Mouse (Mus musculus): Measurements from ENCODE around the gene Frmd4a. TPM values are rescaled to one million over a fixed set of nuclear protein-coding genes. Genes with fewer than 3 reads are reported as not detected.

The Frmd4a gene
- polyA plus RNA-seq, 1 experiment from 2014 or later = 33.0 TPM

DNA sequence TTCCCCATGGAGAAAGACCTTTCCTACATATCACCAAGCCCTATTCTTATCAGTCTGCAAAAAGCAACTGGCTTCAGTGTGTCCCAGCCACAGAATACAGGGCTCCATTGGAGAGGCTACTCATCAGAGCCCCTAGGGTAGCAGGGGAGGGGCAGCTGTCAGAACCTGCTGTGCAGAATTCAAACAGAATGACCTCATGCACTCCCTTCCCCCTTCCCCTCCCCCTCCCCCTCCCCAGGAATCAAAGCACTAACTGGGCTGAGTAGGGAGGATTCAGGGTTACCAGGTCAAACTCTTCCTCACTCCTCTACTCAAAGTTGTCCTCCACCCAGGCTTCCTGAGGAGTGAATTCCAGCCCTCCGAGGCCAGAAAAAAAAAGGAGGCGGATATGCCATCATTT is 444.0 kb downstream of the Frmd4a start:
- H3K4me1 ChIP-seq = peaks cover 56% of the 10 kb centered on the region
- peak; percentile 46 for DNase-seq (ENCODE audit: extremely low spot score, low spot score)
- H3K36me3 ChIP-seq (replicated peaks) = no peaks in the 10 kb centered on the region; the same call in 1 of the 2 replicates
- H3K4me3 ChIP-seq = peak overlapping the region; percentile 18; the same call in 1 of the 2 replicates
- 2% methylated on average over 2 of the region's 2 CpGs for WGBS
- no peaks in the 10 kb centered on the region for H3K9me3 ChIP-seq
- H3K27me3 ChIP-seq (ENCODE audit: poor library complexity, severe bottlenecking) = no peaks in the 10 kb centered on the region
- peak overlapping the region; percentile 80 for H3K27ac ChIP-seq

DNA sequence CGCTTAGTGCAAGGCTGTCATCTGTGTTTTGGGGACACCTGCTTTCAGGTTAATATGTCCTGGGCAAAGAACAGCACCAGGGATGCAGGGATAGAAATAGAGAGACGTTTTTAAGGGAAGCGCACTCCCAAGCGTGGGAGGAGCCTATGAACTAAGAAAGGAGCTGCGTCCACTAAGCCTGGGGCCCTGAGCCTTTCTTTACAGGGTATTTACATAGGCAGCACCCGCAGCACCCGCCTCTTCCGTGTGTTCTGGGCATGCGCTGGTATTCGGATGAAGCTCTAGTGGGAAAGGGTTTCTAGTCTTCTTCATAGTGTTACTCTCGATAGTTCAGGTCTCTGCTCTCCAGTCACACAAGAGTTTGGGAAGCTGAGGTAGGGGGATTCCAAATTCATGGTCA is 445.0 kb downstream of the Frmd4a start:
- peaks cover 7% of the 10 kb centered on the region for H3K36me3 ChIP-seq (replicated peaks)
- H3K27me3 ChIP-seq (ENCODE audit: poor library complexity, severe bottlenecking) = no peaks in the 10 kb centered on the region
- 18% methylated on average over 11 of the region's 11 CpGs for WGBS
- DNase-seq (ENCODE audit: extremely low spot score, low spot score) = peak; percentile 52
- H3K27ac ChIP-seq = peak overlapping the region; percentile 80
- no peaks in the 10 kb centered on the region for H3K9me3 ChIP-seq
- H3K4me1 ChIP-seq = peaks cover 53% of the 10 kb centered on the region
- peak overlapping the region; percentile 20; the same call in 1 of the 2 replicates for H3K4me3 ChIP-seq

DNA sequence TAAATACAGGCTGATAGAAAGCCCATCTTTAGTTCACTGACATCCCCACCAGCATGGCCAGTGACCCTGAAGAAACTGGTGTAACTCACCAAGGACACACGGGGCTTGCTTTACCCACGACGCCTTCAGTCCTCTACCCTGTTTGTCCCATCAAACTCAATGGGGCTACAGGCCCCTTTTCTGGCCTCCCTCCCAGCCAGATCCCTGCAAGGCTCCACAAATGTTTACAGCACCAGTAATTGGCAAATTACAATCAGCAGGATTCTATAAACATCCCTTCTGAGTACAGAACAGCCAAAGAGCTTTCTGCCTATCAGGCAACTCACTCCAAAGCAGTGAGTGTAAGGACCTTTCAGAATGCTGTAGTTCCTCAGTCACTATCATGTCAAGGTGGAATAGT is 448.6 kb downstream of the Frmd4a start:
- H3K4me1 ChIP-seq = peaks cover 17% of the 10 kb centered on the region
- no peak overlapping the region for H3K27ac ChIP-seq
- DNase-seq (ENCODE audit: extremely low spot score, low spot score) = no peak
- H3K9me3 ChIP-seq = peaks cover 9% of the 10 kb centered on the region; the same call in 1 of the 2 replicates
- H3K4me3 ChIP-seq = no peak overlapping the region
- peaks cover 34% of the 10 kb centered on the region for H3K36me3 ChIP-seq (replicated peaks)
- H3K27me3 ChIP-seq (ENCODE audit: poor library complexity, severe bottlenecking) = no peaks in the 10 kb centered on the region
- 72% methylated on average over 3 of the region's 3 CpGs for WGBS

DNA sequence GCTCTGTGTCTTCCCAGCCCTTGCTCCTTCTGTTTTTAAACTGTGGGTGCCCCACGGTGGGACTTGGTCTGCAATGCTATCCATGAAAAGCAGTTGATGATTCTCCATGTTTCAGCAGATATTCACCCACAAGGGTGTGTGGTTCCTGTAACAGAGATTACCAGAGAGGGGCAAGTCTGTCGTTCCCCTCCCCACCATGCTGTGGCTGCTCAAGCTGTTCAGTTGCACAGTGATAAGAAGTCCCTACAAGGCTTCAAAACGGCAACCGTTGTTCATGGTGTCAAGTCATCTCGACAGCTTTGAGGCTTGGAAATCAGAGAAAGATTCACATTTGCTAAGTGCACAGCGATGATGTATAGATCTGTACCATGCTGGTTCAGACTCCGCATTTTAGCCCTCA is 449.8 kb downstream of the Frmd4a start:
- Histone ChIP-seq H3K27ac (no peak overlapping the region), H3K36me3 (replicated peaks) (peaks cover 34% of the 10 kb centered on the region), H3K27me3 (ENCODE audit: poor library complexity, severe bottlenecking) (no peaks in the 10 kb centered on the region), H3K4me1 (peaks cover 6% of the 10 kb centered on the region), H3K4me3 (no peak overlapping the region), H3K9me3 (peaks cover 9% of the 10 kb centered on the region; the same call in 1 of the 2 replicates)
- DNase-seq (ENCODE audit: extremely low spot score, low spot score) = no peak
- 96% methylated on average over 7 of the region's 7 CpGs for WGBS

DNA sequence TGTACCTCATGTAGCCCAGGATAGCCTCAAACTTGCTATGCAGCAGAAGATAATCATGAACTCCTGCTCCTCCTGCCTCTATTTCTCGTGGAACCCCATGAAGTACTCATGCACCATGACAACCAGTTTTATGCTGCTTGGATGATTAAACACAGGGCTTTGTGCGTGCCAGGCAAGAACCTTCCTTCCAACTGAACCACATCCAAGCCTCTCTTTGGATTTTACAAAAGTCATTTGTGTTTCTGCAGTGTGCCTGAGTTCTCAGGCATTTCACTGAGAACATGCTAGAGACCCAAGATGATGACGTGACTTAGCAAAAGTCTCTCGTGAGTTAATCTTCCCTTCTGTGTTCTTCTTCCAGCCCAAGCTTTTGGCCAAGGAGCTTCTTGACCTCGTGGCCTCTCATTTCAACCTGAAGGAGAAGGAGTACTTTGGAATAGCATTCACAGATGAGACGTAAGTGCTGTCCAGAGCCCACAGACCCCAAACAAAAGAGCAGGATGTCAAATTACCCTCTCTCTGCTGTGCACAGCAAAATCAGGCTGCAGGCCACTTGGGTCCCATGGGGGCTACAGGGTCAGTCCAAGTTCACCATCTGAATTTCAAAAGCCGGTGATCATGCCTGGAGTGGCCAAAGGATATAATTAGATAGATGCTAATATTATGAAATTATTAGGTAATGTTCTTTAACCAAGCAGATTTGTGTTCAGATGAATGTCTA is 455.4 kb downstream of the Frmd4a start:
- 83% methylated on average over 7 of the region's 7 CpGs for WGBS
- Histone ChIP-seq H3K27ac (0 out of 2 replicates have a peak overlapping the region, but pooled peaks have one; percentile 6), H3K4me3 (no peak overlapping the region), H3K9me3 (peaks cover 9% of the 10 kb centered on the region; the same call in 1 of the 2 replicates), H3K36me3 (replicated peaks) (peaks cover 61% of the 10 kb centered on the region), H3K4me1 (peaks cover 14% of the 10 kb centered on the region), H3K27me3 (ENCODE audit: poor library complexity, severe bottlenecking) (no peaks in the 10 kb centered on the region)
- DNase-seq (ENCODE audit: extremely low spot score, low spot score) = no peak

DNA sequence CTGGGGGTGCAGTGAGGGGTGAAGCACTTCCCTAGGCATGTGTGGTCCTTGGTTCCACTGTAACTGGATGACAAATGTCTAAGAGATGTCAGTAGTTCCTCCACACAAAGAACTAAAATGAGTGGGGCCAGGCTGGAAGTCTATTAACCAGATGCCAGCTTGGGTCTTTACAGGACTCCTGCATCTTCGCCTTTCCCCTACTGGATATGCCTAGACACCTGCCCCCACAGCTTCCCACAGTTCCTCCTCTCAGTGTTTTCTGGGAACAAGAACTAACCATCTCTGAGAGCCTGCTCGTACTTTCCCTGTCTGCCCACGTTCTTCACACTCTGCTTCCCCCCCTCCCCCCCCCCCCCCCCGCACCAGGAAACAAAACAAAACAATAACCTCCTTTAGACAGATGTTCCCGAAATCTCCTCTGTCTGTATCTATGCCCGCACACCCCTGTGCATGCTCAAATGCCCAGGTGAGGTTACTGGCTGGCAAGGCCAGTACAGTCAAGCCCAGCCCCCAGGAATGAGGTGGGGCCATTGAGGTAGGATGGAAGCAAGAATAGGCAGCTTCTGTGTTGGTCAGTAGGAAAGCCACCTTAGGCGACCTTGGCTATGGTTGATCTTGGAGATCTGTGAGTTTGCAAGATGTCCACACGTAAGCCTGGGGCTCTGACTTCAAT is 456.5 kb downstream of the Frmd4a start:
- WGBS = 75% methylated on average over 8 of the region's 8 CpGs
- Histone ChIP-seq H3K9me3 (no peaks in the 10 kb centered on the region; the same call in 1 of the 2 replicates), H3K4me1 (peaks cover 14% of the 10 kb centered on the region), H3K27me3 (ENCODE audit: poor library complexity, severe bottlenecking) (no peaks in the 10 kb centered on the region), H3K4me3 (no peak overlapping the region), H3K27ac (no peak overlapping the region), H3K36me3 (replicated peaks) (peaks cover 53% of the 10 kb centered on the region)
- DNase-seq (ENCODE audit: extremely low spot score, low spot score) = no peak

DNA sequence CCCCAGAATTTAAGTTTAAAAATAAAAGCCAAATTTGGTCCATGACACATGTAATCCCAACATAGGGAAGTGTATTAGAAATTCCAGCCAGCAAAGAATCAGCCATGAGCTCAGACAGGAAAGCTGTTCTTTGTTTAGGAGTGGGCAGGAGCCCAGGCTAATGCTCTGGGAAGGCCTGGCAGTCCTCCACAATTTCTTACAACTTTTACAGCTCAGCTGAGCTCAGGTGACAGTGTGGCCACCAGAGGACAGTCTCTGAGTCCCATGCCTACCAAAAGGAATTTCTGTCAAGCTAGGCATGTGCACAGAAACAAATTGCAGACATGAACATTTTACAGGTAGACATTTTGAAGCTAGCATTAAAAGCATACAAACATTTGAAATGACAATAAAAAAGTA is 457.0 kb downstream of the Frmd4a start:
- no peak overlapping the region for H3K27ac ChIP-seq
- peaks cover 14% of the 10 kb centered on the region for H3K4me1 ChIP-seq
- H3K9me3 ChIP-seq = no peaks in the 10 kb centered on the region; the same call in 1 of the 2 replicates
- no peak for DNase-seq (ENCODE audit: extremely low spot score, low spot score)
- no peak overlapping the region for H3K4me3 ChIP-seq
- H3K27me3 ChIP-seq (ENCODE audit: poor library complexity, severe bottlenecking) = no peaks in the 10 kb centered on the region
- peaks cover 47% of the 10 kb centered on the region for H3K36me3 ChIP-seq (replicated peaks)

DNA sequence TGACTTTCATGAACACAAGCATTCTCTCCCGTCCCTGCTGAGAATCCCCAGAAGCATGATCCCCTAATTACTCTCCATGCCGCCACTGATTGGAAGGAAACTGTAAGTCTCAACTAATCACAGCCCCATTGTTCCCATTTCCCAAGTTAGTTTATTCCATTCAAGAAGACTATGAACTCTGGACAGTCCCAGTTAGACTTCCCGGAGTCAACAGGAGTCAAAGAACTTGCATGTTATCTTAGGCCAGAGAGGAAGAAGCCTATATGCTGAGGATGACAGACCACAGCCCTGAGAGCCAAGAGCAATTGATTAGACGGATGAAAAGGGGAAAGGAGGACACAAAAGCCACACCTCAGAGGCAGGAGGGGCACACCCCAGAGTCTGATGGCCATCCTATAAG is 458.5 kb downstream of the Frmd4a start:
- H3K9me3 ChIP-seq = no peaks in the 10 kb centered on the region
- peaks cover 14% of the 10 kb centered on the region for H3K4me1 ChIP-seq
- no peak overlapping the region for H3K4me3 ChIP-seq
- no peak for DNase-seq (ENCODE audit: extremely low spot score, low spot score)
- peaks cover 44% of the 10 kb centered on the region for H3K36me3 ChIP-seq (replicated peaks)
- H3K27ac ChIP-seq = no peak overlapping the region
- H3K27me3 ChIP-seq (ENCODE audit: poor library complexity, severe bottlenecking) = no peaks in the 10 kb centered on the region
- WGBS = 67% methylated on average over 4 of the region's 4 CpGs

DNA sequence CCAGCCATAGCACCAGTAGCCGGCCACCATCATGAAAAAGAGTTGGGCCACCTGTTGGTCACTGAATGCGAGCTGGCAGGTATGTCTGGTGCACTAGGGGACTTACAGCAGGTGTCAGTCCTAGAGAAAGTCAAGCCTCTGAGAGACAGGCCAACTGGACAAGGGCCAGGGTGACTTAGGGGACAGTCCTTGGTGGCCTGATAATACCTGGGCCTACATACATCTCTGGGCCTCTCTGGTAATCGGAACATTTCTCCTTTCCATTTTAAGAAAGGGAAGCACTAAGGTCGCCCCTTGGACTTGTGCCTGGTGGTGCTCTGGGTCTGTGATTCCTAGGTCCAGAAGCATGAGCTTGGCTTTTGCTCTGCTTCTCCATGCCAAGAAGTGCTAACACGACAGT is 459.1 kb downstream of the Frmd4a start:
- Histone ChIP-seq H3K27ac (no peak overlapping the region), H3K36me3 (replicated peaks) (peaks cover 44% of the 10 kb centered on the region), H3K27me3 (ENCODE audit: poor library complexity, severe bottlenecking) (no peaks in the 10 kb centered on the region), H3K4me1 (peaks cover 14% of the 10 kb centered on the region), H3K9me3 (no peaks in the 10 kb centered on the region), H3K4me3 (no peak overlapping the region)
- DNase-seq (ENCODE audit: extremely low spot score, low spot score) = no peak
- WGBS = 93% methylated on average over 5 of the region's 5 CpGs

DNA sequence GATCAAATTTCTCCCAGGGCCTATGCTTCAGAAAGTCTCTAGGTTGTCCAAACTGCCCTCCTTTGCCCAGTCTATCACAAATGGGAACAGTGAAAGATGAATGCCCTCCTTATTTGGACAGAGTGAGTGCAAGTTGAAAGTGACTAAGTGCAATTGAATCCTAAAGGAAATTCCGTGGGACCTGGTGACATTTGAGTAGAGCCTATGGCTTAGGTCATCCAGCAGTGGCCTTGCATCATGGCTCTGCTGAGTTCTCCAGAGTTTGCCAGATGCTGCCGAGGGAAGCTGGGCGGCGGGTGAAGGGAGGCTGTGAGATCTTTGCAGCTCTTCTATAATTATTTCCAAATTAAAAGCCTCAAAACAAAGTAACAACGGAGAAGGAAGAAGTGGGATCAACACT is 459.8 kb downstream of the Frmd4a start:
- Histone ChIP-seq H3K4me1 (peaks cover 14% of the 10 kb centered on the region), H3K9me3 (no peaks in the 10 kb centered on the region), H3K27me3 (ENCODE audit: poor library complexity, severe bottlenecking) (no peaks in the 10 kb centered on the region), H3K4me3 (no peak overlapping the region), H3K27ac (no peak overlapping the region), H3K36me3 (replicated peaks) (peaks cover 44% of the 10 kb centered on the region)
- 88% methylated on average over 5 of the region's 5 CpGs for WGBS
- DNase-seq (ENCODE audit: extremely low spot score, low spot score) = no peak

DNA sequence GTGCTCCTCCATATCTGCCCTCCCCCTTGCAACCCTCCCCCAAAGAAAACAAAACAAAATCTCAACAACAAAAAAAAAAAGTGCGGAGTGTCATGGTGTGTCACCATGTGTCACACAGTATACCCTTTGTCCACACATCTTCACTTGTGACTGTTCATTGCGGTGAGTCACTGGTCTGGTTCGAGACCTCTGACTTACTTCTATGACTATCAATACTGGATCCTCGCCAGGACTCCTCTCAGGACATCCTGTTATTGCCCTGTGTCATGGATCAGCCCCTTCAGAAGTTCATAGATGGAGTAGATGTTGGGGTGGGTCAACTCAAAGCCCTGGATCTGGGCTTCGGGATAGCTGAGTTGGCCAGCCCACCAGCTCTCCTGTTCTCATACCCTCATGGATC is 462.7 kb downstream of the Frmd4a start:
- 93% methylated on average over 5 of the region's 5 CpGs for WGBS

DNA sequence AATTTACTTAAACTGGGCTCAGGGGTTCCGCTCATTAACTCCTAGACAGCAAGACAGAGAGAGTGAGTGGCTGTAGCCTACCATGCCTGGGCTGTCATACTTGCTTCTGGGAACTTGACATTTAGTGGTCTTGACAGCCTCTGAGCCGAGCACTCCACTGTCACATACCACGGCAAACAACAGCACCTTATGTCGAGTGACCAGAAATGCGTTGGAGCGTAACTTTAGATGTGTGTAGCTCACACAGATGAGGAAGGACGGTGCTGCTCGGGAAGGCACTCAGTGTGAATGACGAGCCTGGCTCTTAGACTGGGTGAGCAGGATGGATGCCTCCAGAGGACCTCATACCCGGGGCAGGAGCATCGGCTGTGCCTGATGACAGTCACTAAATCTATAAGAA is 463.6 kb downstream of the Frmd4a start:
- WGBS = 84% methylated on average over 11 of the region's 11 CpGs
- H3K4me3 ChIP-seq = no peak overlapping the region
- H3K4me1 ChIP-seq = 0 out of 2 replicates have a peak, but pooled peaks cover 2% of the 10 kb centered on the region
- no peak overlapping the region for H3K27ac ChIP-seq
- H3K9me3 ChIP-seq = no peaks in the 10 kb centered on the region
- H3K36me3 ChIP-seq (replicated peaks) = peaks cover 40% of the 10 kb centered on the region
- DNase-seq (ENCODE audit: extremely low spot score, low spot score) = no peak
- H3K27me3 ChIP-seq (ENCODE audit: poor library complexity, severe bottlenecking) = no peaks in the 10 kb centered on the region

More for the DNA sequence above, 462.7 kb downstream of the Frmd4a start:
- H3K9me3 ChIP-seq = no peaks in the 10 kb centered on the region
- H3K4me1 ChIP-seq = 0 out of 2 replicates have a peak, but pooled peaks cover 2% of the 10 kb centered on the region
- H3K27ac ChIP-seq = no peak overlapping the region
- no peak for DNase-seq (ENCODE audit: extremely low spot score, low spot score)
- no peaks in the 10 kb centered on the region for H3K27me3 ChIP-seq (ENCODE audit: poor library complexity, severe bottlenecking)
- H3K36me3 ChIP-seq (replicated peaks) = peaks cover 46% of the 10 kb centered on the region
- no peak overlapping the region for H3K4me3 ChIP-seq

DNA sequence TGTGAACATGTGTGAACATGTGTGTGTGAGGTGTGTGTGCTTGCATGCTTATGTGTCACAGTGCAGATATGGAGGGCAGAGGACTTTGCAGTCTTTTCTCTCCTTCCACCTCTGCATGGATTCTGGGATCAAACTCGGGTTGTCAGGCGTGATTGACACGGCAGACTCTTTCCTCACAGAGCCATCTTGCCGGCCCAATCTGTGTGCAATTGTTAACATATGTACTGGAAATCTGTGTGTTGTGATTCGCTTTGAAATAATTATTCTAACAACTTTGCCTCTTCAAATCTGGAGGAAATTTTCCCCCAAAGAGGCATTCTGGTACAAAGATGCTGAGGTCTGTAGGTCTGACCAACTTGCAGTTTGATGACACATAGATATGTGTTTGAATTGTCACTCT is 468.7 kb downstream of the Frmd4a start:
- Histone ChIP-seq H3K9me3 (no peaks in the 10 kb centered on the region), H3K36me3 (replicated peaks) (peaks cover 33% of the 10 kb centered on the region)
- DNase-seq (ENCODE audit: extremely low spot score, low spot score) = no peak

More for the DNA sequence above, 468.7 kb downstream of the Frmd4a start:
- Histone ChIP-seq H3K4me1 (peaks cover 7% of the 10 kb centered on the region), H3K4me3 (no peak overlapping the region), H3K27me3 (ENCODE audit: poor library complexity, severe bottlenecking) (no peaks in the 10 kb centered on the region), H3K27ac (no peak overlapping the region)
- WGBS = 90% methylated on average over 5 of the region's 5 CpGs

Measured in forebrain, embryonic 10.5 days (tissue).